ENCODE assay signal across 8 mouse cellular contexts in genomic region chr9:119977557-119978060, GRCm38 (mm10). TPM values are rescaled to one million over a fixed set of nuclear protein-coding genes. Genes with fewer than 3 reads are reported as not detected.
DNase-seq lines count a peak whose midpoint lies in the region; ATAC-seq and TF ChIP-seq lines count a peak whose summit lies in the region.

No protein-coding gene starts in this region.

- intact Hi-C loops in heart, postnatal 36 days (cut with DNase I), result loop anchor here (2.0 kb wide), 1 partner anchor 13 kb away; no protein-coding TSS in a partner anchor
- intact Hi-C loops in gastrocnemius, postnatal 14 days (cut with DNase I; ENCODE audit: low total_unique reads), result no loop called here
- intact Hi-C loops in gastrocnemius, postnatal 36 days (cut with DNase I), result no loop called here

- H3K27me3 ChIP-seq in heart, embryonic 12.5 days (replicated peaks), result no peaks in the 10 kb centered on the region
- H3K27me3 ChIP-seq in spleen, adult 2 months (ENCODE audit: control insufficient read depth, insufficient read depth, low read length), result no peaks in the 10 kb centered on the region
- H3K27me3 ChIP-seq in intestine, embryonic 16.5 days (replicated peaks; ENCODE audit: control insufficient read depth, insufficient read depth, low read length), result no peaks in the 10 kb centered on the region
- no peaks in the 10 kb centered on the region for H3K27me3 ChIP-seq in stomach, embryonic 15.5 days (replicated peaks)

- H3K36me3 ChIP-seq in heart, embryonic 12.5 days, result peaks cover 28% of the 10 kb centered on the region
- peaks cover 24% of the 10 kb centered on the region for H3K36me3 ChIP-seq in spleen, adult 2 months (ENCODE audit: control insufficient read depth, insufficient read depth, low read length)
- peaks cover 13% of the 10 kb centered on the region for H3K36me3 ChIP-seq in intestine, embryonic 16.5 days (ENCODE audit: control insufficient read depth, insufficient read depth, low read length)
- H3K36me3 ChIP-seq in stomach, embryonic 15.5 days, result peaks cover 19% of the 10 kb centered on the region

- no peak overlapping the region for H3K4me3 ChIP-seq in heart, embryonic 12.5 days
- H3K4me3 ChIP-seq in spleen, adult 2 months (ENCODE audit: extremely low read depth, insufficient read depth, insufficient read length), result peak overlapping the region; percentile 64
- H3K4me3 ChIP-seq in intestine, embryonic 16.5 days (ENCODE audit: low read length), result no peak overlapping the region
- no peak overlapping the region for H3K4me3 ChIP-seq in stomach, embryonic 15.5 days (replicated peaks)

- peak overlapping the region; percentile 41 for H3K4me2 ChIP-seq in heart, embryonic 12.5 days
- H3K4me2 ChIP-seq in intestine, embryonic 16.5 days (ENCODE audit: low read depth, low read length), result no peak overlapping the region
- peak overlapping the region; percentile 9; the same call in 1 of the 2 replicates for H3K4me2 ChIP-seq in stomach, embryonic 15.5 days

- H3K9me3 ChIP-seq in heart, embryonic 12.5 days (replicated peaks), result no peaks in the 10 kb centered on the region
- no peaks in the 10 kb centered on the region for H3K9me3 ChIP-seq in intestine, embryonic 16.5 days (ENCODE audit: control insufficient read depth, low read length)
- H3K9me3 ChIP-seq in stomach, embryonic 15.5 days, result no peaks in the 10 kb centered on the region

- no peak for TF ChIP-seq POLR2A in spleen, adult 2 months (IDR thresholded peaks at IDR 0.05; ENCODE audit: low read depth, low read length)

- peak overlapping the region; percentile 79 for H3K27ac ChIP-seq in heart, embryonic 12.5 days (ENCODE audit: poor library complexity, severe bottlenecking)
- H3K27ac ChIP-seq in spleen, adult 2 months (ENCODE audit: insufficient read depth, low read length), result peak overlapping the region; percentile 91
- H3K27ac ChIP-seq in intestine, embryonic 16.5 days (ENCODE audit: low read length), result peak overlapping the region; percentile 38; the same call in 1 of the 2 replicates
- H3K27ac ChIP-seq in stomach, embryonic 15.5 days, result peak overlapping the region; percentile 32

- TF ChIP-seq CTCF in spleen, adult 2 months (IDR thresholded peaks at IDR 0.05; ENCODE audit: extremely low read depth, insufficient read depth, insufficient read length, insufficient replicate concordance), result no peak

- no peak for DNase-seq in heart, postnatal 36 days
- DNase-seq in spleen, adult 2 months (ENCODE audit: low read depth in 1 of 2, low spot score in 2 of 2), result no peak
- no peak for DNase-seq in spleen, postnatal 4 days (ENCODE audit: low spot score in 2 of 2)
- DNase-seq in gastrocnemius, postnatal 14 days, result no peak
- no peak for DNase-seq in gastrocnemius, postnatal 36 days

- no peak for ATAC-seq in heart, embryonic 12.5 days (ENCODE audit: insufficient number of reproducible peaks, low FRiP score)
- no peak for ATAC-seq in intestine, embryonic 16.5 days
- no peak for ATAC-seq in stomach, embryonic 15.5 days (ENCODE audit: insufficient read depth, low FRiP score, low read depth)

- peaks cover 63% of the 10 kb centered on the region for H3K4me1 ChIP-seq in heart, embryonic 12.5 days (replicated peaks)
- H3K4me1 ChIP-seq in spleen, adult 2 months (ENCODE audit: control insufficient read depth, insufficient read depth, insufficient read length), result peaks cover 29% of the 10 kb centered on the region; the same call in 1 of the 2 replicates
- H3K4me1 ChIP-seq in intestine, embryonic 16.5 days (ENCODE audit: control insufficient read depth, insufficient read depth, low read length), result peaks cover 56% of the 10 kb centered on the region
- peaks cover 57% of the 10 kb centered on the region for H3K4me1 ChIP-seq in stomach, embryonic 15.5 days

- 0 out of 2 replicates have a peak overlapping the region, but pooled peaks have one; percentile 1 for H3K9ac ChIP-seq in heart, embryonic 12.5 days
- peak overlapping the region; percentile 33; the same call in 1 of the 2 replicates for H3K9ac ChIP-seq in intestine, embryonic 16.5 days (ENCODE audit: low read depth, low read length)
- no peak overlapping the region for H3K9ac ChIP-seq in stomach, embryonic 15.5 days

- 17% methylated on average over 5 of the region's 5 CpGs for WGBS in heart, embryonic 12.5 days
- 8% methylated on average over 5 of the region's 5 CpGs for WGBS in spleen, adult 2 months
- 36% methylated on average over 5 of the region's 5 CpGs for WGBS in intestine, embryonic 16.5 days
- WGBS in stomach, embryonic 15.5 days, result 27% methylated on average over 5 of the region's 5 CpGs

RNA-seq across cellular contexts. Expression of gene Csrnp1, which starts 6.8 kb away (rescaled TPM):
- 8.2 TPM in 2 replicates for polyA plus RNA-seq in heart, embryonic 12.5 days (2016; fragmentation: Nextera tagmentation; extraction: Ambion mirVana)
- 10 to 100 TPM; 11.1 to 29.3 TPM for total RNA-seq in heart, postnatal 36 days (2021)
- polyA plus RNA-seq in spleen, adult 2 months (2012; rRNA removed), result 50.5 and 78.5 TPM in 2 replicates
- polyA plus RNA-seq in intestine, embryonic 16.5 days (2015; fragmentation: Nextera tagmentation; extraction: Ambion mirVana), result 5.0 and 5.1 TPM in 2 replicates
- 5.7 and 6.7 TPM in 2 replicates for polyA plus RNA-seq in stomach, embryonic 15.5 days (2015; fragmentation: Nextera tagmentation; extraction: Ambion mirVana)
- total RNA-seq in gastrocnemius, postnatal 14 days (2021), result 1 to 10 TPM; 1.9 to 2.5 TPM
- total RNA-seq in gastrocnemius, postnatal 36 days (2021), result 10 to 100 TPM in 1 of 2 experiments, 1 to 10 TPM in 1; 3.0 to 11.0 TPM

RNA-seq across cellular contexts. Expression of gene Ttc21a, which starts 40.2 kb away (rescaled TPM):
- polyA plus RNA-seq in heart, embryonic 12.5 days (2016; fragmentation: Nextera tagmentation; extraction: Ambion mirVana), result 0.23 and 0.53 TPM in 2 replicates
- not detected for total RNA-seq in heart, postnatal 36 days (2021)
- 0.04 and 0.15 TPM in 2 replicates for polyA plus RNA-seq in spleen, adult 2 months (2012; rRNA removed)
- 0.04 TPM in 1 of 2 replicates, not detected in the other for polyA plus RNA-seq in intestine, embryonic 16.5 days (2015; fragmentation: Nextera tagmentation; extraction: Ambion mirVana)
- 0.06 and 0.14 TPM in 2 replicates for polyA plus RNA-seq in stomach, embryonic 15.5 days (2015; fragmentation: Nextera tagmentation; extraction: Ambion mirVana)
- total RNA-seq in gastrocnemius, postnatal 14 days (2021), result not detected
- total RNA-seq in gastrocnemius, postnatal 36 days (2021), result not detected

RNA-seq across cellular contexts. Expression of gene Gorasp1, which starts 40.2 kb away (rescaled TPM):
- 21.7 and 21.8 TPM in 2 replicates for polyA plus RNA-seq in heart, embryonic 12.5 days (2016; fragmentation: Nextera tagmentation; extraction: Ambion mirVana)
- 10 to 100 TPM; 30.2 to 30.6 TPM for total RNA-seq in heart, postnatal 36 days (2021)
- polyA plus RNA-seq in spleen, adult 2 months (2012; rRNA removed), result 6.6 and 7.6 TPM in 2 replicates
- 39.3 and 39.5 TPM in 2 replicates for polyA plus RNA-seq in intestine, embryonic 16.5 days (2015; fragmentation: Nextera tagmentation; extraction: Ambion mirVana)
- polyA plus RNA-seq in stomach, embryonic 15.5 days (2015; fragmentation: Nextera tagmentation; extraction: Ambion mirVana), result 28.7 and 30.8 TPM in 2 replicates
- total RNA-seq in gastrocnemius, postnatal 14 days (2021), result 10 to 100 TPM; 16.9 to 17.7 TPM
- total RNA-seq in gastrocnemius, postnatal 36 days (2021), result 10 to 100 TPM; 14.5 to 15.3 TPM

RNA-seq across cellular contexts. Expression of gene Xirp1, which starts 45.8 kb away (rescaled TPM):
- 82.9 and 92.6 TPM in 2 replicates for polyA plus RNA-seq in heart, embryonic 12.5 days (2016; fragmentation: Nextera tagmentation; extraction: Ambion mirVana)
- 100 to 1,000 TPM; 122 to 127 TPM for total RNA-seq in heart, postnatal 36 days (2021)
- 0.08 TPM in 2 replicates for polyA plus RNA-seq in spleen, adult 2 months (2012; rRNA removed)
- polyA plus RNA-seq in intestine, embryonic 16.5 days (2015; fragmentation: Nextera tagmentation; extraction: Ambion mirVana), result 0.06 and 0.07 TPM in 2 replicates
- polyA plus RNA-seq in stomach, embryonic 15.5 days (2015; fragmentation: Nextera tagmentation; extraction: Ambion mirVana), result 0.08 TPM in 2 replicates
- total RNA-seq in gastrocnemius, postnatal 14 days (2021), result 100 to 1,000 TPM in 1 of 2 experiments, 10 to 100 TPM in 1; 47.9 to 100 TPM
- total RNA-seq in gastrocnemius, postnatal 36 days (2021), result 100 to 1,000 TPM in 1 of 2 experiments, 10 to 100 TPM in 1; 96.9 to 125 TPM

Comparison
In these comparisons a context has a peak if more than half of its experiments do, and no peak if none do; other contexts are left out.
1. H3K27ac ChIP-seq: peak in every context shown above with its lines; median percentile 91 in spleen, adult 2 months; 79 in heart, embryonic 12.5 days; 38 in intestine, embryonic 16.5 days; 32 in stomach, embryonic 15.5 days.